Mouse (Mus musculus) lung, embryonic 15.5 days (tissue): ENCODE measurements around the gene Lce6a. TPM values are rescaled to one million over a fixed set of nuclear protein-coding genes. Genes with fewer than 3 reads are reported as not detected.

Source experiments
- ATAC-seq: fragments of 200-750 bp; cut with Nextera tagmentation; 2 replicates; pipeline ENCODE4 v1.8.0; 2017; ENCODE audit warnings: moderate number of reproducible peaks, borderline replicate concordance; ENCODE audit not compliant: low FRiP score, low TSS enrichment; ENCODE audit errors: extremely low read depth
- H3K27ac ChIP-seq: fragments of 300-500 bp; sonication (generic); 2 replicates; pipeline ENCODE4 v1.5.1; 2015; ENCODE audit warnings: moderate library complexity, mild to moderate bottlenecking, inconsistent platforms
- H3K27me3 ChIP-seq: fragments of 300-500 bp; sonication (generic); 2 replicates; pipeline ENCODE4 v1.6.1; 2015; ENCODE audit warnings: inconsistent platforms
- H3K36me3 ChIP-seq: fragments of 300-500 bp; sonication (generic); 2 replicates; pipeline ENCODE4 v1.6.1; 2015; ENCODE audit warnings: inconsistent platforms
- H3K4me1 ChIP-seq: fragments of 300-500 bp; sonication (generic); 2 replicates; pipeline ENCODE4 v1.6.1; 2015; ENCODE audit warnings: inconsistent platforms
- H3K4me2 ChIP-seq: fragments of 300-500 bp; sonication (generic); 2 replicates; pipeline ENCODE4 v1.6.1; 2015; ENCODE audit warnings: inconsistent platforms, mild to moderate bottlenecking, moderate library complexity
- H3K4me3 ChIP-seq: fragments of 300-500 bp; sonication (generic); 2 replicates; pipeline ENCODE4 v1.5.1; 2015; ENCODE audit warnings: mild to moderate bottlenecking, inconsistent platforms
- H3K9ac ChIP-seq: fragments of 300-500 bp; sonication (generic); 2 replicates; pipeline ENCODE4 v1.6.1; 2015; ENCODE audit warnings: inconsistent platforms
- H3K9me3 ChIP-seq: fragments of 300-500 bp; sonication (generic); 2 replicates; pipeline ENCODE4 v1.6.1; 2016; ENCODE audit warnings: inconsistent platforms
- WGBS: fragments of 180-500 bp; shearing (Covaris S2); methylation state at CpG from one replicate; pipeline ENCODE4 v1.1.7; 2015; 5-methylcytosine and 5-hydroxymethylcytosine counted together
- polyA plus RNA-seq: library from polyadenylated mRNA; unstranded; fragments of >200 nt; fragmentation: Nextera tagmentation; extraction: Ambion mirVana; gene quantifications from 2 replicates; pipeline ENCODE4 v1.2.1, GENCODE M21; 2015

The Lce6a gene
- not detected in 2 replicates for polyA plus RNA-seq

- 53% methylated on average over 2 of the region's 2 CpGs for WGBS
- Histone ChIP-seq H3K27me3 (no peaks in the 10 kb centered on the region), H3K36me3 (no peaks in the 10 kb centered on the region), H3K9ac (no peak within 1 kb of the TSS), H3K9me3 (no peaks in the 10 kb centered on the region), H3K4me2 (no peak within 1 kb of the TSS), H3K4me3 (no peak within 1 kb of the TSS), H3K4me1 (no peaks in the 10 kb centered on the region), H3K27ac (no peak within 1 kb of the TSS)
- no peak for ATAC-seq
These were observed at the start of gene Lce6a for GRCm38 (mm10) chr3:92621560-92621959. TSS of gene Lce6a (minus strand) at chr3:92621660.

GRCm38 (mm10) chr3:92670215-92670614, 48.8 kb upstream of the Lce6a start, which contains the start of gene Lce1a2:
TSS of gene Lce1a2 (minus strand) at chr3:92670315.
- Histone ChIP-seq H3K27ac (no peak within 1 kb of the TSS), H3K9me3 (no peaks in the 10 kb centered on the region), H3K4me2 (no peak within 1 kb of the TSS), H3K4me1 (no peaks in the 10 kb centered on the region), H3K36me3 (no peaks in the 10 kb centered on the region), H3K9ac (no peak within 1 kb of the TSS), H3K4me3 (no peak within 1 kb of the TSS), H3K27me3 (no peaks in the 10 kb centered on the region)
- no peak for ATAC-seq

- no peak for ATAC-seq
- H3K36me3 ChIP-seq, result no peaks in the 10 kb centered on the region
- H3K9me3 ChIP-seq, result no peaks in the 10 kb centered on the region
- H3K9ac ChIP-seq, result no peak within 1 kb of the TSS
- no peaks in the 10 kb centered on the region for H3K4me1 ChIP-seq
- no peak within 1 kb of the TSS for H3K27ac ChIP-seq
- no peaks in the 10 kb centered on the region for H3K27me3 ChIP-seq
- H3K4me2 ChIP-seq, result no peak within 1 kb of the TSS
- no peak within 1 kb of the TSS for H3K4me3 ChIP-seq
These were observed 35.4 kb upstream of the Lce6a start, which contains the start of gene Lce1b for GRCm38 (mm10) chr3:92656826-92657225. TSS of gene Lce1b (minus strand) at chr3:92656926.

GRCm38 (mm10) chr3:92648207-92648606, 26.7 kb upstream of the Lce6a start, which contains the start of gene Lce1a1:
TSS of gene Lce1a1 (minus strand) at chr3:92648307.
- ATAC-seq, result no peak
- H3K4me2 ChIP-seq, result no peak within 1 kb of the TSS
- H3K4me3 ChIP-seq, result no peak within 1 kb of the TSS
- H3K9me3 ChIP-seq, result no peaks in the 10 kb centered on the region
- 87% methylated on average over 1 of the region's 1 CpGs for WGBS
- H3K27me3 ChIP-seq, result no peaks in the 10 kb centered on the region
- no peak within 1 kb of the TSS for H3K9ac ChIP-seq
- no peaks in the 10 kb centered on the region for H3K4me1 ChIP-seq
- H3K27ac ChIP-seq, result no peak within 1 kb of the TSS
- no peaks in the 10 kb centered on the region for H3K36me3 ChIP-seq

GRCm38 (mm10) chr3:92639854-92640253, 18.4 kb upstream of the Lce6a start:
- Histone ChIP-seq H3K36me3 (no peaks in the 10 kb centered on the region), H3K27me3 (no peaks in the 10 kb centered on the region), H3K4me3 (no peak overlapping the region), H3K4me1 (no peaks in the 10 kb centered on the region), H3K4me2 (no peak overlapping the region), H3K9me3 (no peaks in the 10 kb centered on the region), H3K27ac (no peak overlapping the region), H3K9ac (no peak overlapping the region)
- ATAC-seq, result no peak
- WGBS, result 94% methylated on average over 15 of the region's 15 CpGs

- 64% methylated on average over 3 of the region's 3 CpGs for WGBS
- no peak for ATAC-seq
- H3K9ac ChIP-seq, result no peak overlapping the region
- no peaks in the 10 kb centered on the region for H3K4me1 ChIP-seq
- no peak overlapping the region for H3K27ac ChIP-seq
- H3K9me3 ChIP-seq, result no peaks in the 10 kb centered on the region
- no peak overlapping the region for H3K4me3 ChIP-seq
- no peaks in the 10 kb centered on the region for H3K36me3 ChIP-seq
- no peaks in the 10 kb centered on the region for H3K27me3 ChIP-seq
- no peak overlapping the region for H3K4me2 ChIP-seq
These were observed 17.2 kb upstream of the Lce6a start for GRCm38 (mm10) chr3:92638653-92638991.

- Histone ChIP-seq H3K4me3 (no peak overlapping the region), H3K27me3 (no peaks in the 10 kb centered on the region), H3K4me2 (no peak overlapping the region), H3K9ac (no peak overlapping the region), H3K27ac (no peak overlapping the region), H3K36me3 (no peaks in the 10 kb centered on the region), H3K4me1 (no peaks in the 10 kb centered on the region), H3K9me3 (no peaks in the 10 kb centered on the region)
- no peak for ATAC-seq
- WGBS, result 51% methylated on average over 1 of the region's 1 CpGs
These were observed 16.5 kb upstream of the Lce6a start for GRCm38 (mm10) chr3:92637745-92638652.

GRCm38 (mm10) chr3:92609804-92610203, 11.7 kb downstream of the Lce6a start:
- H3K4me2 ChIP-seq, result no peak overlapping the region
- H3K9me3 ChIP-seq, result no peaks in the 10 kb centered on the region
- H3K4me3 ChIP-seq, result no peak overlapping the region
- WGBS, result 24% methylated on average over 1 of the region's 1 CpGs
- ATAC-seq, result no peak
- H3K27ac ChIP-seq, result no peak overlapping the region
- no peak overlapping the region for H3K9ac ChIP-seq
- H3K27me3 ChIP-seq, result no peaks in the 10 kb centered on the region
- no peaks in the 10 kb centered on the region for H3K4me1 ChIP-seq
- H3K36me3 ChIP-seq, result no peaks in the 10 kb centered on the region

GRCm38 (mm10) chr3:92607392-92607791, 14.1 kb downstream of the Lce6a start, which contains the start of gene 2210017I01Rik:
TSS of gene 2210017I01Rik (minus strand) at chr3:92607492.
- Histone ChIP-seq H3K27me3 (no peaks in the 10 kb centered on the region), H3K4me3 (no peak within 1 kb of the TSS), H3K4me2 (no peak within 1 kb of the TSS), H3K36me3 (no peaks in the 10 kb centered on the region), H3K27ac (no peak within 1 kb of the TSS), H3K9ac (no peak within 1 kb of the TSS), H3K9me3 (no peaks in the 10 kb centered on the region), H3K4me1 (no peaks in the 10 kb centered on the region)
- no peak for ATAC-seq

- ATAC-seq, result no peak
- Histone ChIP-seq H3K4me1 (no peaks in the 10 kb centered on the region), H3K4me3 (no peak overlapping the region), H3K27ac (no peak overlapping the region), H3K4me2 (no peak overlapping the region), H3K27me3 (no peaks in the 10 kb centered on the region), H3K36me3 (no peaks in the 10 kb centered on the region), H3K9me3 (no peaks in the 10 kb centered on the region), H3K9ac (no peak overlapping the region)
- 35% methylated on average over 1 of the region's 1 CpGs for WGBS
These were observed 19.3 kb downstream of the Lce6a start for GRCm38 (mm10) chr3:92602169-92602568.

GRCm38 (mm10) chr3:92600456-92600855, 21.0 kb downstream of the Lce6a start:
- Histone ChIP-seq H3K9me3 (no peaks in the 10 kb centered on the region), H3K27ac (no peak overlapping the region), H3K4me3 (no peak overlapping the region), H3K4me2 (no peak overlapping the region), H3K4me1 (no peaks in the 10 kb centered on the region), H3K9ac (no peak overlapping the region), H3K36me3 (no peaks in the 10 kb centered on the region), H3K27me3 (no peaks in the 10 kb centered on the region)
- 47% methylated on average over 1 of the region's 1 CpGs for WGBS
- no peak for ATAC-seq

GRCm38 (mm10) chr3:92599973-92600372, 21.5 kb downstream of the Lce6a start:
- H3K4me1 ChIP-seq, result no peaks in the 10 kb centered on the region
- H3K36me3 ChIP-seq, result no peaks in the 10 kb centered on the region
- H3K4me3 ChIP-seq, result no peak overlapping the region
- H3K9ac ChIP-seq, result no peak overlapping the region
- ATAC-seq, result no peak
- no peaks in the 10 kb centered on the region for H3K27me3 ChIP-seq
- H3K9me3 ChIP-seq, result no peaks in the 10 kb centered on the region
- H3K4me2 ChIP-seq, result no peak overlapping the region
- H3K27ac ChIP-seq, result no peak overlapping the region
